Mouse (Mus musculus): ENCODE measurements around the gene Msrb3. TPM values are rescaled to one million over a fixed set of nuclear protein-coding genes. Genes with fewer than 3 reads are reported as not detected.

Gene Msrb3
- total RNA-seq, 2 experiments from 2014 or later, result 65.6 to 74.8 TPM

DNA sequence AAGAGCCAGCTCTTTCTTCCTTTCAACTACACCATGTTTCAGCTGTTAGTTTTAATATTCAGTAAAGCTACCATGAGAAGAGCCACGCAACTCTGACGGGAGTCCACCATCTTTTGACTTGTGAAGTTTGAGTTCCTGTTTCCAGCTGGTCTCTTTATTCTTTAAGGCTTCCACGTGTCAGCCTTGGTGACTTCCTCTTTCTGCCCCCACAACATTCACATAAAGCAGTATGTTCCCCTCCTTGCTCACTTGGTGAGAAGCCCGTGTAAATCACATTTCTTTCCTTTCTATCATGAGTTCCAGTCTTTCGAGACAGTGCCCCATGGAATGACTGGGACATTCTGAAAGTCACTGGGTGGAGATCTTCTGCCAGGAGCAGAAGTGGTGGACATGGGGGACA is 83.6 kb downstream of the Msrb3 start:
- no peak for DNase-seq (ENCODE audit: low spot score in 2 of 2)

DNA sequence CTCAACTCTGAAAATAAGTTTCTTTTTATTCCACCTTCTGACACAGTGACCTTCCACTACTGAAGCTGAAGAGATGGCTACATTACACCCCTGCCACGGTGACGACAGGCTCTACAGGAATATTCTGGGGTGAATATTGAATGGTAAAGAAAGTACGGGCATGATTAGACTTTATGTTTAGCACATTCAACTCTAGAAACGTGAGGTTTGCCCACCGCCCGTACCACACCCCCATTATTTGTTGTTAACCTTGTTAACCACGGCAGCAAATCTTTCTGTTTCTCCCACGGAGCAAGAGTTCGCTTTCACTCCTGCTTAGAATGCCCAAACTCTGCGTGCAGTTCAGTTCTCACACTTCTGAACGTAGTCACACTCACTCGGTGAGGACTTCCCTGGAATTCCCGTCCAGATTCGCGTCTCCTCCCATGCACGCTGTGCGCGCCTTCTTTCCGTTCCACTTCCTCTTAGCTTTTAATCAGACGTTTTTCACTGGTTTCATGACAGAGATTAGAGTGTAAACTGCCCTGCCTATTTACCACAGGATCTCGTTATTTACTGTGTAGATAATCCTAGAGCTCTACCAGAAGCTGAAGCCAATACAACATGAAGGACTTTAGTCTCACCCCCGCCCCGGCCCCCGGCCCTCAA is 87.0 kb downstream of the Msrb3 start:
- DNase-seq (ENCODE audit: low spot score in 2 of 2), result no peak

DNA sequence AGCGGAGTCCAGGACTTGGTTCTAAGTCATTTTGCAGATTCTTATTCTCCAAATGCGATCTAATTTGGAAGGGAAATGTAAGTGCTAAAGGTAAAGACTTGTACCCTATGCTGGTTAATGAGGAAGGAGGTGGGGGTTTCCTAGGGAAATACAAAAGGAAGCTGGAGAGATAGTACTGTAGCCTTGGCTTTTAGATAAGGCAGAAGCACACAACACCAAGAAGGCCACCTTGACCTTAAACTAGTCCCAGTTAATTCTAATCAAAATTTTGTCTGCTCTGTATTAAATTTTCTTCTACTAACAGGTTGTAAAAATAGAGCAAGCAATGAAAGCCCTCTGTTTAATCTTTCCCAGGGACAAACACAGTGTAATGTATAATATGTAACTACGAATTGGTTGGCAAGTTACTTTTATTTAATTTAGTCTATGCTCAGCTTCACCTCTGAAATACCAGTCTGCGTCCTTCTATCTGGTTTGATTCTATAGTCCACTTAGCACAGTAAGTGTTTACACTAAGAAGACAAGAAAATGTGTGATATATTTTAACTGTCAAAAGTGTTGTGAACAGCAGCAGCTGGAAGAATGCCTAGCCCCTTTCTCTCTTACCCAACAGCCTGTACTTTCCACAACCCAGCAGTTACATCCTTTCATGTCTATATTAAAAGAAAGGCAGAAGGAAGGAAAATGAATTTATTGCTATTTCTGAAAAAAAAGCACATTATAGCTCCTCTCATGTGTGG is 87.9 kb downstream of the Msrb3 start:
- DNase-seq (ENCODE audit: low spot score in 2 of 2), result no peak

DNA sequence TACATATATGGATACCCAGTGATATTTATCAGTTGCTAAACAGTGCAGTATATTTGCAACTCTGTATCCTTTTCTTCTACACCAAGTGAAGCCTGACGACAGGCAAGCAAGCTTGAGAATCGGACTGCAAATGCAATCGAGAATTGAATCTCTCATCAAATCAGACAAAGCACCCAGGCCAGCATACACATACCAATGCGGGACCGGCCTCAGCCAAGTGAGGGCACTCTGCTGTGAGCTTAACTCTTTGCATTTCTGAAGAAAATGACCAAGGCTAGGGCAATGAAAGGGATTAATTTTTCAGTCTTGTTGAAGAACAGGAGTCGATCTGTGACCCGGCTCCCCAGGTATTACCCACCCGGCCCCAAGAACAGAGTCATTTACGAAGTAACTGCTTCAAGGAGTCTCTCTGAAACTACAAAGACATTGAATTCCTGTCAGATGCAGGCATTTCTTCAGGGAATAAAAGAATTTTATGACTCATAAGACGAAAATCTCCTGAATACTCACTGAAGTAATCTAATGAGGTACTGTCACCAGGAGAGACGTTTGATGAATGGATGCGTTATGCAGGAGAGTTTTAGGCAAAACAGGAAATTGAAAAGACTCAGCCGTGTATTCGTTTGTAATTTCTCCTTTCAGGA is 88.7 kb downstream of the Msrb3 start:
- DNase-seq (ENCODE audit: low spot score in 2 of 2), result no peak

DNA sequence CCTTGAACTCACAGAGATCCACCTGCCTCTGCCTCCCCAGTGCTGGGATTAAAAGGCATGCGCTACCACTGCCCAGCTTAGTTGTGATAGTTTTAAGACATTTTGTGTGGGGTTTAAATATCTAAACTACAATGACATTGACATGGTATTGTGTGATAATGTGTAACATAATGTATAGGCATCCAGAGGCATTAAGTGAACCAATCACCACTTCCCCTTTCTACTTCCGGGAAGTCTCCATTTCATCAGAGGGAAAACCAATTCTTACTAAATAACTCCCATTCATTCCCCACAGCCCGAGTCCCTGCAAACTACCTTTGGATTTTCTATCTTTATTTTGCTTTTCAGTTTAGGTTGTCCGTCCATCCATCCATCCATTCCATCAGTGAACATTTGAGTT is 90.7 kb downstream of the Msrb3 start:
- DNase-seq (ENCODE audit: low spot score in 2 of 2), result no peak

DNA sequence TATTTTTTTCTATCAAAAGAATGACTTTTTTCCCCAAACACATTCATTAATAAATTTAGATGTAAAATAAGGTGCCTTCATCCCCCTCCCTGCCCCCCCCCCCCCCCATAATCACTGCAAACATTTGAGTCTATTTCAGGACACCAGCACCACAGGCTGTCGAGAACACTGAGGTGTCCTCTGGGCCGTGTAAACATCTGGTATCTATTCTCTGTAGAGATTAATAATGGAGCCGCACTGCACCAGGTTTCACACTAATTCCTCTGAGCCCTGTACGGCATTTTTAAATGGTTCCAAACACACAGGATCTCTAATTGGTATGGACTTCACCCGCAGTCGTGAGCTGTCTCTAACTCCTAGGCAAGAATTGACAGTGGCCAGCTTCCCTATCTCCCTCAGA is 97.8 kb downstream of the Msrb3 start:
- DNase-seq (ENCODE audit: low spot score in 2 of 2), result no peak

DNA sequence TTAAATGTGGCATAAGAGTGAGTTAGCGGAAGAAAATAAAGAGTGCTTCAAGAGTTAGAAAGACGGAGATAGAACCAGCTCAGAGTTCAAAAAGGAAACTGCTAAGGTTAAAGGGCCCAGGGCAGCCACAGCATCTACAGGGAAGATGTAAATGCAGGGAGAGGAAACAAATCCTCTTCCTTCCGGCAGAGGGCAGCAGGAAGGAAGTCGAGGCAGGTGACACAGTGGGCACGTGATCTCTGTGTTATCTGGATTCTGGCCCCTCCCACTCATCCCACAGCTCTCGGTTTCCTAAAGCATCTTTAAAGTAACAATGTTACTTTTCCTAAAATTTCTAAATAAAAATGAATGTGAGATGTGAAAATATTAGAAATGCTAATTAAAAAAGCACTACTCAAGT is 99.4 kb downstream of the Msrb3 start:
- DNase-seq (ENCODE audit: low spot score in 2 of 2), result no peak

DNA sequence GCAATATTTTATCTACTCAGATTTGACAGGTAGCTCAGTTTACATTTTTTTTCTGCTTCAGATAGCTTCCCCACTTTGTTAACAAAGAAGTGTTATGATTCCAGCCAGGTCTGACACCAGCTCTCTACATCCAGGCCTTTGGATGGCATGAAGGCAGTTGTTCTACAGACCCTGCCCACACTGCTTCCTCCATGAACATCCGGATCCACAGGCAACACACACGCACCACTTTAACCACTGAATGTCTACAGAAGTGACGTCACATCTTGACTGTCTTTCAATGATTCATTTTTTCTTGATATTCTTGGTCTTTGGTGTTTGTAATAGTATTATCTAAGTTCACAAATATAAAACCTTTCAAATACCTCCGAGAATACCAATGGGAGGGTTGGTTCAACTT is 102.2 kb downstream of the Msrb3 start:
- DNase-seq (ENCODE audit: low spot score in 2 of 2), result no peak

DNA sequence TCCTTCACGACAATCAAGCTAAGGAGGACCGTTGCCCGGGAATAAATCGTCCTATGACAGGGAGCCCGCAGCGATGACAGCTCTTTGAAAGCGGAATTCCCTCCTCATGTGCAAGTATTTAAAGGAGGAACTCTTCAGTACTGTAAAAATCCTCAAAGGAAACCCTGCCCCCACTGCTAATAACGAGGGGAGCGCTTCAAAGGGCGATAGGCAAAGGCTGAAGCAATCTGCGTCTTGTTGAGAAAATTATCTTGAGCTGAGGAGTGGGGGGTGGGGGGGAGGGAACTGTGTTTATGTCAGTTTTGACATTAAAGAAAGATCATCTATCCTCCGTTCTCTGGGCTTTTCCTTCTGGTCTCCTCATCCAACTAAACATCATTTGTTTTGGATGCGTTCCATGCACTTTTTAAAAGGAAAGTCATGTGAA is 104.5 kb downstream of the Msrb3 start:
- no peak for DNase-seq (ENCODE audit: low spot score in 2 of 2)

DNA sequence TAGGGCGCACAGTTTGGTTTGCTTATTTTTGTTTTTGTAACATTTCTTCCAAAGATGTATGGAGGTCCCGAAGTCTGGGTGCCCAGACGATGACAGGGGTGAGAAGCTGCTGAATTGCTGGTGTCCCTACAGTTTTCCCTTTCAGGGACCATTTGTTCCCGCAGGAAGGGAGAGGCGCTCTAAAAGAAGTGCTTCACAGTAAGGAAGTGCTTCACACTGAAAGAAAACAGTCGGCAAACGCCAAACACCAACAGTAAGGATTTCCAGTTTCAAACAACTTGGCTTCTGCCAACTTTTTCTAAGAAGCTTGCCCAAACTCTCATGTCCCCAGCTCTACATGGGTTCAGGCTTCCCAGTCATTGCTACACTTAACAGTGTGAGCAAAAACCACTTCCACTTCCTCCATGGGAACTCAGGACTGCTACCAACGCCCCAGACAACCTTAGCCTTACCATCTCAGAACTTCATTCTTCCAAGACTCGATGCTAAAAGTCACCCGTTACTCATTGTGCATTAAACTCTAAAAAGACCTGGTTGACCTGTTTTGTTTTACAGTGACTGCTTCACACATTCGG is 106.6 kb downstream of the Msrb3 start:
- no peak for DNase-seq (ENCODE audit: low spot score in 2 of 2)

DNA sequence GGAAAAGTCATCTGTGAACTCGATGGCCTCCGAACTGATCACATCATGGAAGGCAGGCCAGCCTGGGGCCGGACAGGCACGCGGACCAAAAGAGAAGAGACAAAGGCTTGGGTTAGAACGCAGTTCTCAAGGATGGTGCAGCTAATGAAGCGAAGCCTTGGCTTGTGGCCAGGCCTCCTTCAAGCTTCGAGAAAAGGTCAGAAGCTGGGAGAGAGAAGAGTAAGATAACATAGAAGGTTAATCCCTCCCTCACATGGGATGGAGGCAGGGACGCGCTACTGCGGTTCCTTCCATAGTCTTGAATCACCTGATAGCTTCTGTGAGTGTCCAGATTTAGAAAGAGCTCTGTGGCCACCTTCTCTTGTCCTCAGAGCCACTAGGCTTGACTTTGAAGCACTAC is 107.5 kb downstream of the Msrb3 start:
- DNase-seq (ENCODE audit: low spot score in 2 of 2), result no peak

DNA sequence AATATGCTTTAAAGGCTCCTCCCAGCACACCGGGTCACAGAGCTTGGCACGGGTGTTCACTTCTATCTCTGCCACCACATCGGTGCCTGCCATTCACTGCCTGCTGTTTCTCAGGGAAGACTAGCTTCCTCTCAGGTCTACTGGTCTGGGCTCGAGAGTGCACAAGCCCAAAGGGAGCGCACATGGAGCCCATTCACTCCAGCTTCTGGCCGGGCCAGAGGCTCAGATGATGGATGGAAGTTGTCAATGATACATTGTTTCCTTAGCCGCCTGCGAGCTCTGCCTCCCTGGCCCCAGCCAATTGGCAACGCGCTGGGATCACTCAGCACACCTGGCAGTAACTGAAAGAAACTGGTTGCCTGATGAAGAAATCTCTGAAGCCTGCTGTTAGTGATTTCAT is 111.7 kb downstream of the Msrb3 start:
- peak in 1 of 2 experiments; percentile 20 for DNase-seq (ENCODE audit: low spot score in 2 of 2)

DNA sequence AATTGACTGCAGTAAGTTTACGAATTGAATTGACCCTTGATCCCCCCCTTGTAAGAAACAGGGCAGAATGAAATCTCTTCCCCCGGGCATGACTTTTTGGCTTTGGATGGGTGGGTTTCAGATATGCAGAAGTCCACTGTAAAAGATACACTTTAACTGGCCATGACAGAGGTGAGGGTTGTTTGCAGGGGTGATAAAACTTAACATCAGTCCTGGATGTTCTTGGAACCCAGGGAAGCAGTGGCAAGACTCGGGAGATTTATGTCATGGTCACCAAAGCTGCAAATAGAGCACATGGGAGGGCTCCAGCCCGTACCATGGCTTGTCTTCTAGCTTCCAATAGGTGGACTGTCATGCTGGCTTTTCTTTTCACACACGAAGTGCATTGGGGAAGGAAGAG is 114.4 kb downstream of the Msrb3 start:
- no peak for DNase-seq (ENCODE audit: low spot score in 2 of 2)

DNA sequence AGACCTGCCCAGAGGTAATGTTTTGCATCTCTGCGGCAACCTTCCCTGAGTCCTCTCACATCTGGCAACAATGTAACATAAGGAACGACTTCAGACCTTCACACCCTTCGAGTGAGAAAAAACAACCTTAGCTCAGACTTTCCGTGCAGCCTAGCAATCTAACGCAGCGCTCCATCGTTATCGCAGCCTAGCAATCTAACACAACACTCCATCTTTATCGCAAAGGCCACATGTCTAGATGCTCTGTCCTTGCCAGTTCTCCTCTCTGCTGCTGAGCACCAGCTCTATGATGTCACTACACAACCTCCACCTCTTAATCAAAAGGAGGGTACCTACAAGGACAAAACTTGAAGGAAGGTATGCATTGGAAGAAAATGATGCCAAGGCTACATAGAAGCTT is 115.5 kb downstream of the Msrb3 start:
- no peak for DNase-seq (ENCODE audit: low spot score in 2 of 2)

DNA sequence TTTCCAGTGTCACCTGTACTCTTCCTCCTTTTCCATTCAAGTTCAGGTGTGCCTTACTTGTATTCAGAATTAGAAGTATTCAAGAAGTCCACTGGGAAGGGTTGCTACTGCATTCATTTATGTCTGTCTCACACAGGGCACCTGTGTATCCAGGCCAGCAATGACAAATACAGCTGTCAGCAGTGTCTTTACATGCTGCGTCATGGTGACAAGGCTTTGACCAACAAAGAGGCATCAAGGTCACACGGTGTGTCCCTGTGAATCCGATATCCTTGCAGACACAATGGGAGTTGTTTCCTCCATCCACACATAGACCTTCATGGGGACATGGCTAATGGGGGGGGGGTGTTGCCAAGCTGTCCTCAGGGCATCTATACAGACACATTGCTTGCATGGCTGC is 121.4 kb downstream of the Msrb3 start:
- no peak for DNase-seq (ENCODE audit: low spot score in 2 of 2)

DNA sequence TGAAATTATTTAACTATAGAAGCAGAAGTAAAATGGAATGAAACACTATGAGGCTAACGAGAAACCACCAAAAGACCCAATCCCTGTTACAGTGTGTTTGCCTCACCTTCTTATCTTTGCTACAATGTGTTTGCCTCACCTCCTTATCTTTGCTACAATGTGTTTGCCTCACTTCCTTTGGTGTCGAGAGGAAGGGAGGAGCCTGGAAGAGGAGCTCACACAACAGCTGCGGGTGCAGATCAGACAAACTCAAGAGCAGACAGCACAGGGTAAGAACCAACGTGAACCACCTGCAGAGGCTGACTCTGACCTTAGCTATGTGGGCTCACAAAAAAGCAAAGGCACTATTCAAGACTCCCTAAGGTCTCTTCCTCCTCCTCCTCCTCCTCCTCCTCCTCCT is 123.5 kb downstream of the Msrb3 start:
- no peak for DNase-seq (ENCODE audit: low spot score in 2 of 2)

DNA sequence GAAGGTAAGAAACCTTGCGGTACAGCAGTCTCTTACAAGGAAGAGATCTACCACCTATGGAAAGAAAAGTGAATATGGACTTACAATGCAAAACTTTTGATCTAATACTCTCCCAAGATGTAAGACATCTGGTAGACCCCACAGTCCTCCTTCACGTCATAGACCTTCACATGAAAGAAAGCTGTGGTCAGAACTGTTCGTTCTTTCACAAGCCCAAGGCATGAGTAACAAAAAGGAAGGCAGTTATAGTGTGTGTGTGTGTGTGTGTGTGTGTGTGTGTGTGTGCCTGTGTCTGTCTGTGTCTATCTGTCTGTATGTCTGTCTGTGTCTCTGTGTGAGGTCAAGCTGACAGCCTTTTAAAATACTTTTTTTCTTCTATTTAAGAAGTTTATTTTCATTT is 131.5 kb downstream of the Msrb3 start:
- no peak for DNase-seq (ENCODE audit: low spot score in 2 of 2)

DNA sequence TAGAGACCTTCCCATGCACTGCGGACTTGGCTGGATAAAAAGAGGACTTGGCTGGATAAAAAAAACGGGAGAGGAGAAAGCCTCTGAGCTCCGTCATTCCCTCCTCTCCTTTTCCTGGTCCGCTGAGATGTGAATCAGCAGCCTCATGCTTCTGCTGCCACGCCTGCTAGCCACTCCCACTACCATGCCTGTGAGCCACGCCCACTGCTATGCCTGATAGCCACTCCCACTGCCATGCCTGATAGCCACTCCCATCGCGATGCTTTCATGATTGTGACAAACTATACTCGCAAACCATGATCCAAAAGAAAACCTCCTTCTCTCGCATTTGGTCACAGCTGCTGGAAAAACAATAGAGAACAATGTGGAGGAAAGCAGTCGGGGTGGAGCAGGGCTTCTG is 133.5 kb downstream of the Msrb3 start:
- DNase-seq (ENCODE audit: low spot score in 2 of 2), result no peak

DNA sequence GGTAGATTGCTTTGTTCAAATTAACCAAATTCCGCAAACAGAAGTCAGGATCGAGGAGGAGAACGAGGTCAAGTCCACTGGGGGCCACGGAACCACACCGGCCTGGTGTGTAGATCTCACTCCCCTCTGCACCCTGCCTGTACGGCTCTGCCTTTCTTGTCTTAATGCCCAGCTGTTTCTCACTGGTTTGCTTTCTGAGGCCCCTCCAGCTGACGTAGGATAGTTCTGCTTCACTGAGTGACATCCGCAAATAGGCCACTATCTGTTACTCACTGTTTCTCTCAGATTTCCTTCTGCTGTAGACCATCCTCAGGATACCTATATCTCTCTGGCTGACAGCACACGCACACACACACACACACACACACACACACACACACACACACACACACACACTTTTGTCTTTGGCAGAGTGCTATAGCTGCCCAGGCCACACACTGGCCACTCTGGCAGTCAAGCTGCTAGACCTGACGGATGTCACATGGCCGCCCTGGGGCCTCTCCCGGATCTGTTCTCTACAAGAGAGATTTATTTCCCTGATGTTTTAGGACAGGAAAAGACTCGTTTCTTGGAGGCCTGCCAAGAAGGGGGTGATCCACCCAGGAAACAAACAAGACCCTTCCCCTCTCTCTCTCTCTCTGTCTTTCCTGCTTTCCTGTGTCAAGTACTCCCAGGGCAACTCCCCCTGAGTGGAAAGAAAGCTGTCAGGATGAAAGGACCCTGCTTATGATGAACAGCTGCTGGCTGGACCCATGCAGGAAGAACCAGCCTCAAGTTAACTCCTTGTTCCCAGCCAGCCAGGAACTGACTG is 135.0 kb downstream of the Msrb3 start:
- DNase-seq (ENCODE audit: low spot score in 2 of 2), result peak in 1 of 2 experiments; percentile 25

DNA sequence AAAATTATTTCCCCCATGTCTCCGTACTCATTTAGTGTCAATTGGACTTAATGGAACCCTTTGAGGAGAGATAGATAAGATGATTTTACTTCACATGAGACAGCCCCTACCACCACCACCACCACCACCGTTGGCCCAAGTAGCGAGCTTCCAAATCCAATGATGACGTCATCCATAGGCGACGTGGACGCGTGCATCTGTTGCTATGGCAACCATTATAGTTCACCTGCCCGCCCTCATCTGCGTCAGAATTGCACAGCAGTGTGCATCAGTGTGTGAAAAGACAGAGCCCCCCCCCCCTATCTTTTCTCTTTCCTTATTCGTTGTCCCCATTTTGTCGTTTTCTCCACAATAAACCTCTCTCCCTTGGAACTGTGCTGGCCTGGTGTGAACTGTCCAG is 135.9 kb downstream of the Msrb3 start:
- no peak for DNase-seq (ENCODE audit: low spot score in 2 of 2)

DNA sequence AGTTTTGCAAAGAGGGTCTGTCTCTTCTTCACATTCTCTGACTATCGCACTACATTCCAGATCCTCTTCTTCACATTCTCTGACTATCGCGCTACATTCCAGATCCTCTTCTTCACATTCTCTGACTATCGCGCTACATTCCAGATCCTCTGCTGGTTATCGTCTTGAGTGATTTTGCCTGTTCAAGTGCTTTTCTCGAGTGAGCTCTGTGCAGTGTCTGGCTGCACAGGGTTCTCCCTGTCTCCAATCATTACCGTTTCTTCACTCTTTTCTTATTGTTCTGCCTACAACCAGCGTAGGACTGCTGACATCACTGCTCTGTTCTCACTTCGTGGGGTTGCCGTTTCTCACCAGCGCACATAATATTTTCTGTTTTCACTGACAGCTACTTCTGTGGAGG is 138.2 kb downstream of the Msrb3 start:
- DNase-seq (ENCODE audit: low spot score in 2 of 2), result no peak
